Mouse (Mus musculus): ENCODE data around the gene Ugt8a. TPM values are rescaled to one million over a fixed set of nuclear protein-coding genes. Genes with fewer than 3 reads are reported as not detected.

The Ugt8a gene
- polyA plus RNA-seq, 1 experiment from 2014 or later = 3.7 TPM

- WGBS = 93% methylated on average over 3 of the region's 3 CpGs
These were observed 5.7 kb downstream of the Ugt8a start for GRCm38 (mm10) chr3:125932594-125933237.

GRCm38 (mm10) chr3:125931059-125931458 lies 7.4 kb downstream of the Ugt8a start:
- ATAC-seq (ENCODE audit: low FRiP score) = no peak
- WGBS = 51% methylated on average over 1 of the region's 1 CpGs
- Histone ChIP-seq H3K4me3 (no peak overlapping the region), H3K4me1 (no peaks in the 10 kb centered on the region), H3K4me2 (replicated peaks) (no peak overlapping the region), H3K9me3 (replicated peaks) (no peaks in the 10 kb centered on the region), H3K27me3 (no peaks in the 10 kb centered on the region), H3K9ac (no peak overlapping the region), H3K36me3 (no peaks in the 10 kb centered on the region), H3K27ac (no peak overlapping the region)

More at GRCm38 (mm10) chr3:125932594-125933237, 5.7 kb downstream of the Ugt8a start:
- Histone ChIP-seq H3K9me3 (replicated peaks) (no peaks in the 10 kb centered on the region), H3K4me1 (peaks cover 7% of the 10 kb centered on the region; the same call in 1 of the 2 replicates), H3K36me3 (no peaks in the 10 kb centered on the region), H3K9ac (no peak overlapping the region), H3K4me2 (replicated peaks) (no peak overlapping the region), H3K27ac (no peak overlapping the region), H3K27me3 (peaks cover 8% of the 10 kb centered on the region; the same call in 1 of the 2 replicates), H3K4me3 (no peak overlapping the region)
- ATAC-seq (ENCODE audit: low FRiP score) = no peak

- no peak overlapping the region for H3K9ac ChIP-seq
- H3K4me2 ChIP-seq (replicated peaks) = no peak overlapping the region
- H3K36me3 ChIP-seq = no peaks in the 10 kb centered on the region
- H3K27me3 ChIP-seq = no peaks in the 10 kb centered on the region
- H3K9me3 ChIP-seq (replicated peaks) = no peaks in the 10 kb centered on the region
- no peaks in the 10 kb centered on the region for H3K4me1 ChIP-seq
- no peak overlapping the region for H3K4me3 ChIP-seq
- no peak for ATAC-seq (ENCODE audit: low FRiP score)
- WGBS = 76% methylated on average over 2 of the region's 2 CpGs
- H3K27ac ChIP-seq = no peak overlapping the region
These were observed 17.5 kb downstream of the Ugt8a start for GRCm38 (mm10) chr3:125920876-125921275.

- Histone ChIP-seq H3K36me3 (no peaks in the 10 kb centered on the region), H3K4me3 (no peak overlapping the region), H3K27me3 (no peaks in the 10 kb centered on the region), H3K9me3 (replicated peaks) (no peaks in the 10 kb centered on the region), H3K9ac (no peak overlapping the region), H3K4me1 (no peaks in the 10 kb centered on the region), H3K4me2 (replicated peaks) (no peak overlapping the region), H3K27ac (no peak overlapping the region)
- 0 out of 2 replicates have a peak, but pooled peaks have one; percentile 40 for ATAC-seq (ENCODE audit: low FRiP score)
- 55% methylated on average over 1 of the region's 1 CpGs for WGBS
These were observed 39.4 kb downstream of the Ugt8a start for GRCm38 (mm10) chr3:125898976-125899375.

- Histone ChIP-seq H3K9me3 (replicated peaks) (no peaks in the 10 kb centered on the region), H3K4me3 (no peak overlapping the region), H3K27ac (no peak overlapping the region), H3K4me2 (replicated peaks) (no peak overlapping the region), H3K36me3 (no peaks in the 10 kb centered on the region), H3K27me3 (no peaks in the 10 kb centered on the region), H3K9ac (no peak overlapping the region), H3K4me1 (no peaks in the 10 kb centered on the region)
- no peak for ATAC-seq (ENCODE audit: low FRiP score)
- WGBS = 58% methylated on average over 2 of the region's 2 CpGs
These were observed 51.3 kb downstream of the Ugt8a start for GRCm38 (mm10) chr3:125887109-125887508.

GRCm38 (mm10) chr3:125884879-125885278 lies 53.5 kb downstream of the Ugt8a start:
- no peaks in the 10 kb centered on the region for H3K36me3 ChIP-seq
- H3K9ac ChIP-seq = no peak overlapping the region
- WGBS = 93% methylated on average over 2 of the region's 2 CpGs
- H3K4me1 ChIP-seq = no peaks in the 10 kb centered on the region
- no peaks in the 10 kb centered on the region for H3K27me3 ChIP-seq
- H3K4me3 ChIP-seq = no peak overlapping the region
- no peak overlapping the region for H3K27ac ChIP-seq
- no peak overlapping the region for H3K4me2 ChIP-seq (replicated peaks)
- no peak for ATAC-seq (ENCODE audit: low FRiP score)
- no peaks in the 10 kb centered on the region for H3K9me3 ChIP-seq (replicated peaks)

GRCm38 (mm10) chr3:125884423-125884822 lies 54.0 kb downstream of the Ugt8a start:
- H3K9ac ChIP-seq = no peak overlapping the region
- H3K4me1 ChIP-seq = no peaks in the 10 kb centered on the region
- H3K27me3 ChIP-seq = no peaks in the 10 kb centered on the region
- ATAC-seq (ENCODE audit: low FRiP score) = no peak
- 59% methylated on average over 2 of the region's 2 CpGs for WGBS
- no peak overlapping the region for H3K4me3 ChIP-seq
- no peaks in the 10 kb centered on the region for H3K9me3 ChIP-seq (replicated peaks)
- no peaks in the 10 kb centered on the region for H3K36me3 ChIP-seq
- no peak overlapping the region for H3K4me2 ChIP-seq (replicated peaks)
- H3K27ac ChIP-seq = no peak overlapping the region

GRCm38 (mm10) chr3:125883009-125883408 lies 55.4 kb downstream of the Ugt8a start:
- Histone ChIP-seq H3K27ac (no peak overlapping the region), H3K9ac (no peak overlapping the region), H3K4me2 (replicated peaks) (no peak overlapping the region), H3K4me3 (no peak overlapping the region), H3K36me3 (no peaks in the 10 kb centered on the region), H3K27me3 (no peaks in the 10 kb centered on the region), H3K4me1 (no peaks in the 10 kb centered on the region), H3K9me3 (replicated peaks) (no peaks in the 10 kb centered on the region)
- no peak; the same call in 1 of the 2 replicates for ATAC-seq (ENCODE audit: low FRiP score)

- Histone ChIP-seq H3K4me1 (no peaks in the 10 kb centered on the region), H3K27me3 (no peaks in the 10 kb centered on the region), H3K36me3 (no peaks in the 10 kb centered on the region), H3K4me3 (no peak overlapping the region), H3K9ac (no peak overlapping the region), H3K4me2 (replicated peaks) (no peak overlapping the region), H3K9me3 (replicated peaks) (no peaks in the 10 kb centered on the region), H3K27ac (no peak overlapping the region)
- ATAC-seq (ENCODE audit: low FRiP score) = no peak; the same call in 1 of the 2 replicates
These were observed 56.6 kb downstream of the Ugt8a start for GRCm38 (mm10) chr3:125881835-125882234.

- no peak for ATAC-seq (ENCODE audit: low FRiP score)
- Histone ChIP-seq H3K9me3 (replicated peaks) (no peaks in the 10 kb centered on the region), H3K27me3 (no peaks in the 10 kb centered on the region), H3K36me3 (no peaks in the 10 kb centered on the region), H3K9ac (no peak overlapping the region), H3K4me2 (replicated peaks) (no peak overlapping the region), H3K4me1 (no peaks in the 10 kb centered on the region), H3K27ac (no peak overlapping the region), H3K4me3 (no peak overlapping the region)
- WGBS = 89% methylated on average over 4 of the region's 4 CpGs
These were observed 64.0 kb downstream of the Ugt8a start for GRCm38 (mm10) chr3:125874371-125874770.

GRCm38 (mm10) chr3:125869873-125870272 lies 68.5 kb downstream of the Ugt8a start:
- no peak for ATAC-seq (ENCODE audit: low FRiP score)
- Histone ChIP-seq H3K4me3 (no peak overlapping the region), H3K27me3 (no peaks in the 10 kb centered on the region), H3K27ac (no peak overlapping the region), H3K4me2 (replicated peaks) (no peak overlapping the region), H3K4me1 (no peaks in the 10 kb centered on the region), H3K9me3 (replicated peaks) (no peaks in the 10 kb centered on the region), H3K36me3 (no peaks in the 10 kb centered on the region), H3K9ac (no peak overlapping the region)
- WGBS = 88% methylated on average over 4 of the region's 4 CpGs

- Histone ChIP-seq H3K9me3 (replicated peaks) (no peaks in the 10 kb centered on the region), H3K36me3 (no peaks in the 10 kb centered on the region), H3K4me1 (no peaks in the 10 kb centered on the region), H3K4me2 (replicated peaks) (no peak overlapping the region), H3K27me3 (no peaks in the 10 kb centered on the region), H3K27ac (no peak overlapping the region), H3K9ac (no peak overlapping the region), H3K4me3 (no peak overlapping the region)
- no peak for ATAC-seq (ENCODE audit: low FRiP score)
- 64% methylated on average over 3 of the region's 3 CpGs for WGBS
These were observed 76.8 kb downstream of the Ugt8a start for GRCm38 (mm10) chr3:125861601-125862000.

GRCm38 (mm10) chr3:125849163-125849872 lies 89.1 kb downstream of the Ugt8a start:
- Histone ChIP-seq H3K27ac (no peak overlapping the region), H3K4me1 (no peaks in the 10 kb centered on the region), H3K9ac (no peak overlapping the region), H3K36me3 (no peaks in the 10 kb centered on the region), H3K4me3 (no peak overlapping the region), H3K27me3 (no peaks in the 10 kb centered on the region), H3K4me2 (replicated peaks) (no peak overlapping the region), H3K9me3 (replicated peaks) (no peaks in the 10 kb centered on the region)
- ATAC-seq (ENCODE audit: low FRiP score) = no peak
- WGBS = 33% methylated on average over 6 of the region's 6 CpGs

All from hindbrain, embryonic 12.5 days (tissue).